Mouse (Mus musculus) layer of hippocampus, adult 8-10 months (tissue): ENCODE data around the gene En1. TPM values are rescaled to one million over a fixed set of nuclear protein-coding genes. Genes with fewer than 3 reads are reported as not detected.

ENCODE experiments used
- DNase-seq, 2 experiments: peaks; one replicate each; pipeline ENCODE4 v3.0.0; 2022; ENCODE audit warnings: low spot score in 2 of 2
- total RNA-seq, 4 experiments: library from RNA; stranded (reverse); gene quantifications; 2 replicates each; pipeline ENCODE4 v1.2.4; 2022

The En1 gene
- total RNA-seq, 4 experiments from 2014 or later = not detected

DNA sequence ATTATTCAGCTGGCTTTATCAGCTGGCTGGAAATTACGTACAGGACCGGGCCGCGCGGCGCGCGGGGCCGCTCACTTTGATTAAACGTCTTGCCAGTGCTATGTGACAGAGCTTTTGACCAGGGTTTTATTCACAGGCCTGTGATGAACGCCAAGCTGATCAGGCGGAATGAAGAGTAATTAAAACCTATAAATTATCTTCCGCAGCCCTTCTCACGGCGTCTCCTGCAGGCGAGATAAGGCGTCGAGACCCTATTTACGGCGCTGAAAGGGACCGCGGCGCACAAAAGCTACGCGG, 2.1 kb upstream of the En1 start:
- DNase-seq = no peak

GRCm38 (mm10) chr1:120600516-120601252, 1.5 kb upstream of the En1 start:
- DNase-seq = no peak

DNA sequence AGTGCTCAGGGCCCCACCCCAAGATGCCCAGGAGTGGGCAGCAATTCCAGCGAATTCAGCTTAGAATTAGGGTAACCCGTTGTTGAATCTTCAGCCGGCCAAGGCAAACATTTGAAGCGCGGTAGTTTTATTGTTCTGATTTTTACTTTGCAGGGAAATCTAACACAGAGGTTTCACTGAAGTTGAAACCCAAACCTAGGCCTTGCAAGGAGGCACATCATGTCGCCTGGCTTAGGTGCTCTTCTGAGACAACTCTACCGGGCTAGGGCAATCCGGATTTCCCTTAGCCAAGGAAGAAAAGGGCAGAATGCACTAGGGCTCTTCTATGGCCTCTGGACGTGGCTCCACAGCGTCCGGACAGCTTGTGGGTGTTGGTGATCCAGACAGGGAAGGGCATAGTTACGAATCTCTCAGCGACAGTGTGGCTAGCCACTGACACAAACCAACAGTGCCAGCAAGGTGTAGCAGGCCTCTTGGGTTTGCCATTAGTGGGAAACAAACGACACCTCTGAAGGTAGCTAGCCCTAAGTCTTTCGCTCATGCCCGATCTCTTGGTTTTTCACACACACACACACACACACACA, 873 bp upstream of the En1 start:
- no peak for DNase-seq

- DNase-seq = no peak
These were observed 848 bp downstream of the En1 start for GRCm38 (mm10) chr1:120602876-120603655.

DNA sequence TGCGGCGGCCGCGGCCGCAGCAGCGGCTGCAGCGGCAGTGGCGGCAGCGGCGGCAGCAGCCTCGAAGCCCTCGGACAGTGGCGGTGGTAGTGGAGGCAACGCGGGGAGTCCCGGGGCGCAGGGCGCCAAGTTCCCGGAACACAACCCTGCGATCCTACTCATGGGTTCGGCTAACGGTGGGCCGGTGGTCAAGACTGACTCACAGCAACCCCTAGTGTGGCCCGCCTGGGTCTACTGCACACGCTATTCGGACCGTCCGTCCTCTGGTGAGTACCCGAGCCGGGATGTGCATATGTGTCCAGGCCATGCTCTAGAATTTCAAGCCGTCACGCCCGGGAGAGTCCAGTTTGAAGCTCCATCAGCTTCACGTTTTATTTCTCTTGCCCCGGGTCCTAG, 1.4 kb downstream of the En1 start:
- no peak for DNase-seq

DNA sequence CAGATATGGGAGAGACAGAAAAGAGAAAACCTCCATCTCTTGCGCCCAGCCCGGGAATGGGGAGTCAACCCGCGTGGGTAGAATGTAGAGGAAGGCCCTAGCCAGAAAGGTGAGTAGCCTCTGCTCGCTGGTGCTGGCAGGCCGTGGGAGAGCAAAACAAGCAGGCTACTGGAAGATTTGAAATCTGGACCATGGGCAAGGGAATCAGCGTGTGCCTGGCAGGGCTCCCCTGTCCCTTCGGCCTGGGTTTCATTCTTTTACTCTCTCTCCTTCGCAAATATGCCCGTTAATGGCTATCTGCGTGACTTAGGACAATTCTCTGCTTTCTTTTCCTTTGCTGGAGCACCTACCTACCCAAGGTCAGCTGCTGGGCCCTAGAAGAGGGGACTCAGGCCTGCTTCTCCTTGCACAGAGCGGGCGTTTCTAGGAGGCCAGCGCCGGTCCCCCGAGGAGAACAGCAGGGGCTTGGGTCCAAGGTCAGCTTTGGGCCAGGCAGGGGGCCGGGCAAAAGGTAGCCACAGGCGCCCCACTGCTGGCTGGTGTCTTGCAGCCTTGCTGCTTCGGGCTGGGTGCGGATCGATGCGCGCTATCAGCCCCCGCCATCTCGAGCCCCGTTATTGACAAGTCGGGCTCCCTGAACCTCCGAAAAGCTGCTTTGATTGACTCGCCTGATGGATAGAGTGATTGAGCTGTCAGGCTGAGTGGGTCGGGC, 2.4 kb downstream of the En1 start:
- no peak for DNase-seq

- DNase-seq = no peak
These were observed 2.9 kb downstream of the En1 start for GRCm38 (mm10) chr1:120605143-120605435.

DNA sequence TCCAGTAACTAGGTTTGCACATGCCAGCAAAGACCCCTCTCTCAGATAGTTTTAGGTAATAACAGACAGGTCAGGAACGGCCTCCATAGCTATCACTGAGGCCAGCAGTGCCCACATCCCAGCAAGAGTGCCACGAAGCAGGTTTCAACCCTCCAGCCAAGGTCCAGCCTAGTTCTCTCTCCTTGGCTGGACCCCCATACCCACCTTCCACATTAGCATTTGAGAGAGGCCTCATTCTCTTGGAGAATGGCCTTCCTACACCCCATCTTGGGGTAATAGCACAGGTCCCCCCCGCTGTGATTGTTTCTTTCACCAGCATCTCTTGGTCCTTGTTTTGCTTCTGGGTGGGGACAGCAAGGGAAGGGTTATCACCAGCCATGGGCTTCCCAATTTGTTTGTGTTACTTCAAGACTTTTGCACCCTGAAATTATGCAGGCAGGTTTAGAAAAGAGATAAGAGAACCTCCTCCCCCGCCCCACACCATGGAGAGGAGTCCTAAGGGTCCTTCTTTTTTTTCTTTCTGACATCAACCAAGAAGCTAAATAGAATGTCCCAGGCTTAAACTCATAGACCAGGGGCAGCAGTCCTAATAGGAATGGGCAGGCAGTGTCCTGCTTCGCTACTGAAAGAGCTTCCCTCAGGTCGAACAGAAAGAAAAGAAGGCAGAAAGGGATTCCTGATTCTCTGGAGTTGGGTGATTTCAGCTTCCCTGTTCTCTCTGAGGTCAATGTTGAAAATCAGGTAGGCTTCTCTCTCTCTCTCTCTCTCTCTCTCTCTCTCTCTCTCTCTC, 3.5 kb downstream of the En1 start:
- DNase-seq = no peak

GRCm38 (mm10) chr1:120606641-120607575, 4.7 kb downstream of the En1 start:
- no peak for DNase-seq

GRCm38 (mm10) chr1:120607576-120608400, 5.6 kb downstream of the En1 start:
- no peak for DNase-seq

DNA sequence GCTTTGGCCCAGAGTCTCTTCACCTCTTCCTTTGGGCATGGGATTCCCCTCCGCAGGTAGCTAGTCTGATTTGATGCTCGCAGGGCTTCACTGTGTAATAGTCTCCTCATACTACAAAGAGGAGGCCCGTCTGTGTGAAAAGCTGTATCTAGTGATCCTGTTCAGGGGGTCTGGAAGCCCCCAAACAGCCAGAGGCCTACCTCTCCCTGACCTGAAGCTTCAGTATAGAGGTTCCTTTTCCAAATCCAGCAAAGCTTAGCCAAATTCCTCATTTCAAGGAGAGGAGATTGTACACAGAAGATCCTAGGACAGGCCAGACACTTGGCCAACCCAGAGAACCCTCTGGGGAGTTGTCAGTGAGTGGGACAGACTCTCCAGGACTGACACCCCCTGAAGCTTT, 6.2 kb downstream of the En1 start:
- DNase-seq = no peak

DNA sequence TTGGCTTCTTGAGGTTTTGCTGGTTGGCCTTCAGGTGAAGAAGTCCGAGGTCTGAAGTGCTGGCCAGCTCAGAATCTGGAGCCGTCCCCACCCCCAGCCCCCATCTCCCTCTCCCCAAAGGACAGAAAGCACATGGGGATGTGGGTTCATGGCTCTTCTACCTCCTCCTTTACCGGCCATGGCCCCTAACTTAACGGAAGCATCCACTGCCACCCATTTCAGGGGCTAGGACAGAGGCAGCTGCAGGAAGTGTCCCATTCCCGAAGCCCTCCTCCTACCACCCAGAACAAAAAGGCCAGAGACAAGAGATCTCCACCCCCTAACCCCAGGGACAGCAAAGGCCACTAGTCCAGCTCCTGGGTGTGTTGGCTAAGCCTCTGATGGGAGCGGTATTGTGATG, 7.4 kb downstream of the En1 start:
- no peak for DNase-seq

DNA sequence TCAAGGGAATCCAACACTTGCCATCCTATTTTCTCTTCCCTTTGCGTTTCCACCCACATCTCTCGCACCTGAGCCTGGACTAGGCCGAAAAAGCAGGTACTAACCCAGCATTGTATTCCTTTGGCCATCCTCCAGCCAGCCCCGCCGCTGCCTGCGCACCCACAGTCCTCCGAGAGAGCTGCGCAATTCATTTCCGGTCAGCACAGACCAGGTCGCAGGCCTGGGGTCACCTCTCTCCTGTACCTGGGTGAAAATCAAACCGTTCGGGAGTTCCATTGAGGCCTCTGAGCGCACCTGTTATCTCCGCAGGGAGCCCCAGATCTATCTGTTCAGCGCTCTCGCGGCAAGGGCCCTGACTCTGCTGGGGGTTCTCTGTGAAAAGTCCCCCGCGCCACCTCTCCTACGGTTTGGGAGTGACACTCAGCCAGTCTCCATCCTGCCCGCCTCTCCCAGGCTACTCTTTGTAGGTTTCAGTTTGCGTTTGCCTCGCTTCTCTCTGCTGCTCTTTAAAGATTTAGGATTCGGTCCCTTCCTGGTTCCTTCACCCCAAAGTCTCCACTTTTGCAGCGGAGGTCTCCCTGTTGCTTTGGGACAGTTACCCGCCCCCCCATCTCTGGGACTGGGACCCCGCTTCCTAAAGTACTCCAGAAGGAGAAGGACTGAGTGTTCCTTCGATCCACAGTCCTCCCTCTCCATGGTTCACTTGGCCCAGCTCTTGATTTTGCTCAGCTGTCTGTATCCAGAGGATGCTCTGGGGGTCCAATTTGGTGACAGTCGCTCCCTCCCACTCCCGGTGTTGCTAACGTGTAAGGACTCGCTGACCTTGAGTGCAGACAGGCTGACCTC, 11.5 kb downstream of the En1 start:
- no peak for DNase-seq

GRCm38 (mm10) chr1:120614307-120615100, 12.3 kb downstream of the En1 start:
- DNase-seq = no peak

GRCm38 (mm10) chr1:120615521-120615920, 13.3 kb downstream of the En1 start:
- no peak for DNase-seq

- no peak for DNase-seq
These were observed 13.7 kb downstream of the En1 start for GRCm38 (mm10) chr1:120615927-120616326.

- no peak for DNase-seq
These were observed 19.2 kb downstream of the En1 start for GRCm38 (mm10) chr1:120621383-120621782.
